Mouse (Mus musculus) heart, embryonic 16.5 days (tissue): Measurements from ENCODE around the gene C3. TPM values are rescaled to one million over a fixed set of nuclear protein-coding genes. Genes with fewer than 3 reads are reported as not detected.
A peak's percentile ranks its signal among the peaks of the same experiment; 100 is the strongest.

Experiments used
- ATAC-seq: fragments of 200-750 bp; cut with Nextera tagmentation; replicated peaks from 2 replicates; pipeline ENCODE4 v1.8.0; 2017; ENCODE audit warnings: moderate number of reproducible peaks; ENCODE audit not compliant: insufficient read depth, low FRiP score; ENCODE audit errors: extremely low read depth
- H3K27ac ChIP-seq: fragments of 300-500 bp; sonication (generic); 2 replicates; pipeline ENCODE4 v1.5.1; 2014; ENCODE audit warnings: mild to moderate bottlenecking, low read length, control low read depth, moderate library complexity
- H3K27me3 ChIP-seq: fragments of 300-500 bp; sonication (generic); 2 replicates; pipeline ENCODE4 v1.6.1; 2014; ENCODE audit warnings: low read length, mixed read lengths; ENCODE audit not compliant: control insufficient read depth, insufficient read depth
- H3K36me3 ChIP-seq: fragments of 300-500 bp; sonication (generic); 2 replicates; pipeline ENCODE4 v1.6.1; 2014; ENCODE audit not compliant: control insufficient read depth, insufficient read depth
- H3K4me1 ChIP-seq: fragments of 300-500 bp; sonication (generic); 2 replicates; pipeline ENCODE4 v1.6.1; 2014; ENCODE audit warnings: low read length, mixed read lengths; ENCODE audit not compliant: control insufficient read depth, insufficient read depth
- H3K4me2 ChIP-seq: fragments of 300-500 bp; sonication (generic); 2 replicates; pipeline ENCODE4 v1.6.1; 2014; ENCODE audit warnings: low read depth, mild to moderate bottlenecking, control low read depth, low read length
- H3K4me3 ChIP-seq: fragments of 300-500 bp; sonication (generic); 2 replicates; pipeline ENCODE4 v1.5.1; 2014; ENCODE audit warnings: mild to moderate bottlenecking, control low read depth, low read length
- H3K9ac ChIP-seq: fragments of 300-500 bp; sonication (generic); 2 replicates; pipeline ENCODE4 v1.6.1; 2014; ENCODE audit warnings: low read length, control low read depth
- H3K9me3 ChIP-seq: fragments of 300-500 bp; sonication (generic); replicated peaks from 2 replicates; pipeline ENCODE4 v1.6.1; 2016; ENCODE audit warnings: low read length; ENCODE audit not compliant: control insufficient read depth
- WGBS: fragments of 180-500 bp; shearing (Covaris S2); extraction: QIAGEN DNeasy Blood & Tissue Kit; methylation state at CpG from one replicate; pipeline ENCODE4 v1.1.7; 2014; 5-methylcytosine and 5-hydroxymethylcytosine counted together
- polyA plus RNA-seq: library from polyadenylated mRNA; unstranded; fragments of >200 nt; fragmentation: Nextera tagmentation; extraction: Ambion mirVana; gene quantifications from 2 replicates; pipeline ENCODE4 v1.2.1, GENCODE M21; 2015

The C3 gene
- polyA plus RNA-seq, 1 experiment from 2014 or later = 6.3 TPM

- Histone ChIP-seq H3K4me1 (0 out of 2 replicates have a peak, but pooled peaks cover 4% of the 10 kb centered on the region), H3K36me3 (peaks cover 41% of the 10 kb centered on the region), H3K27ac (no peak overlapping the region), H3K27me3 (no peaks in the 10 kb centered on the region), H3K4me3 (no peak overlapping the region), H3K4me2 (no peak overlapping the region), H3K9ac (no peak overlapping the region), H3K9me3 (no peaks in the 10 kb centered on the region)
- no peak for ATAC-seq
- WGBS = 81% methylated on average over 14 of the region's 14 CpGs
These were observed 27.4 kb upstream of the C3 start for GRCm38 (mm10) chr17:57255354-57255753.

DNA sequence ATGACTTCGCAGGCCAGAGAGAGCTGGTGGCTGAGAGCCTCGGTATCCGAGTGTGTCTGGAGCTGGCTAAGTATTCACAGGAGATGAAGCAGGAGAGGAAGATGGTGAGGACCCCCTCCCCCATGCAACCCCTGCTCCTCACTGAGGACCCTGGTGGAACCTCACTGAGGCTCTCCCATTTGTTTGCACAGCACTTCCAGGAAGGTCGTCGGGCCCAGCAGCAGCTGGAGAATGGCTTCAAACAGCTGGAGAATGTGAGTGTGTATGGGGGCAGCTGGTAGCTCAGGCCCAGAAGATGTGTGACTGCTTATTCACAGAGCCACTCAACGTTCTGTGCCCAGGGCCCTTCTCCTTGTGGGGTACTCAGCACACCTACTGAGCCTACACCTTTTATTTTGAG is 25.4 kb upstream of the C3 start:
- Histone ChIP-seq H3K36me3 (peaks cover 28% of the 10 kb centered on the region), H3K9ac (no peak overlapping the region), H3K9me3 (no peaks in the 10 kb centered on the region), H3K4me1 (peaks cover 10% of the 10 kb centered on the region), H3K27ac (no peak overlapping the region), H3K4me2 (no peak overlapping the region), H3K27me3 (no peaks in the 10 kb centered on the region), H3K4me3 (no peak overlapping the region)
- 64% methylated on average over 6 of the region's 6 CpGs for WGBS
- ATAC-seq = no peak

- Histone ChIP-seq H3K27ac (no peak overlapping the region), H3K4me1 (peaks cover 15% of the 10 kb centered on the region), H3K9ac (no peak overlapping the region), H3K36me3 (peaks cover 16% of the 10 kb centered on the region), H3K9me3 (no peaks in the 10 kb centered on the region), H3K27me3 (no peaks in the 10 kb centered on the region), H3K4me3 (no peak overlapping the region), H3K4me2 (no peak overlapping the region)
- no peak for ATAC-seq
- WGBS = 87% methylated on average over 3 of the region's 3 CpGs
These were observed 23.5 kb upstream of the C3 start for GRCm38 (mm10) chr17:57251431-57251830.

GRCm38 (mm10) chr17:57250461-57251160 is 22.7 kb upstream of the C3 start:
- Histone ChIP-seq H3K27me3 (no peaks in the 10 kb centered on the region), H3K4me2 (peak overlapping the region; percentile 71), H3K36me3 (peaks cover 16% of the 10 kb centered on the region), H3K4me3 (peak overlapping the region; percentile 82), H3K9ac (peak overlapping the region; percentile 88), H3K9me3 (no peaks in the 10 kb centered on the region), H3K27ac (peak overlapping the region; percentile 17), H3K4me1 (peaks cover 20% of the 10 kb centered on the region)
- ATAC-seq = no peak
- 4% methylated on average over 33 of the region's 33 CpGs for WGBS

DNA sequence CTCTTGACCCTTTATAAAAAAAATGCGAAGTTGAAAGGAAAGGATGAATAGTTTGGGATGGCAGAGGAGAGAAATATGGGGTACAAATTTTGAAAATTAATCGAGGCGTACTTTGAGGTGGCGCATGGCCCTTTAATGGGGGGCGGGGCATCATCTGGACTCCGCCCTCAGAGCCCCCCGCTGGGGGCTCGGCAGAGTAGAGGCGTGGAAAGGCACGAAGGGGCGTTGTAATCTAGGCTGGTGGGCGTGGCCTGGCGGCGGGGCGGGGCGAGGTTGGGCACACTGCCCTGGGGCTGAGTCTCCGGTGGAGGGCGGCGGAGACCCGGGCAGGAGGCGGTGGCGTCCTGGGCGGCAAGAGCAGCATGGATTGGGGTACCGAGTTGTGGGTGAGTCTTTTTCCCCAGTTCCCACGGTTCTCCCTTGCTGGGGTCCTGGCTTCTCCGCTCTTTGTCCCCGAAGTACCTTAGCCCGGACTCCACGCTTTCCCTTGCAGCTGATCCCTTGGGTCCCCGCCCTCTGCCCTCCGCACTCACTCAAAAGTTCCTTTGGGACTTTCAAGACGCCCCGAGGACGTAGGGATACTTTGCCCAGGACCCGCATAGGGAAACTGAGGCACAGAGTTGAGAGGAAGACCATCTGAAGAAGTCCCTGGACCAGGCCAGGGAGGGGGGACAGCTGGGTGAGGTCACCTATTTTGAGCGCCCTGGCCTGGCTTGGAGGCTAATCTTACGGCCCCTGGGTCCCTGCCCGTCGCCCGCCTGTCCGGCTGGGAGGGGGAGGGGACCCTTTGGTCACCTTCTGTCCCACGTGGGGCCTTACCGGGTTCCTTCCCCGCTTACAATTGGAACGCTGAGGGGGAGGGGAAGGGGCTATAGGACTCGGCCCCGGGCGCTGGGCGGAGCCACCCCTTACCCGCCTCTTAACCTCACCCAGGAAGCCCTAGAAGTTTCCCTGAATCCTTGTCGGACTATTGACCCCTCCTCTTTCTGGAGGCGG is 21.5 kb upstream of the C3 start, which contains the start of gene Trip10:
Gene Trip10, plus strand, starts transcription at position 270 of the 996 bp plus-strand sequence.
- Histone ChIP-seq H3K27me3 (no peaks in the 10 kb centered on the region), H3K4me2 (peak within 1 kb of the TSS; percentile 71), H3K36me3 (peaks cover 6% of the 10 kb centered on the region)

GRCm38 (mm10) chr17:57248771-57249170 is 20.8 kb upstream of the C3 start:
- H3K27ac ChIP-seq = peak overlapping the region; percentile 95
- H3K36me3 ChIP-seq = peaks cover 5% of the 10 kb centered on the region; the same call in 1 of the 2 replicates
- H3K9ac ChIP-seq = peak overlapping the region; percentile 78
- peaks cover 20% of the 10 kb centered on the region for H3K4me1 ChIP-seq
- no peaks in the 10 kb centered on the region for H3K9me3 ChIP-seq
- no peak for ATAC-seq
- peak overlapping the region; percentile 82 for H3K4me3 ChIP-seq
- H3K27me3 ChIP-seq = no peaks in the 10 kb centered on the region
- WGBS = 8% methylated on average over 13 of the region's 13 CpGs
- peak overlapping the region; percentile 71 for H3K4me2 ChIP-seq

More for the DNA sequence above, 21.5 kb upstream of the C3 start, which contains the start of gene Trip10:
- peak; percentile 47 for ATAC-seq
- Histone ChIP-seq H3K9me3 (no peaks in the 10 kb centered on the region), H3K4me1 (peaks cover 20% of the 10 kb centered on the region), H3K9ac (peak within 1 kb of the TSS; percentile 88), H3K4me3 (peak within 1 kb of the TSS; percentile 82), H3K27ac (peak within 1 kb of the TSS; percentile 95)
- WGBS = 0% methylated on average over 52 of the region's 52 CpGs

- Histone ChIP-seq H3K27me3 (no peaks in the 10 kb centered on the region), H3K4me1 (peaks cover 20% of the 10 kb centered on the region), H3K27ac (peak within 1 kb of the TSS; percentile 95), H3K4me2 (peak within 1 kb of the TSS; percentile 82), H3K9me3 (no peaks in the 10 kb centered on the region), H3K4me3 (peak within 1 kb of the TSS; percentile 86), H3K9ac (peak within 1 kb of the TSS; percentile 87), H3K36me3 (peaks cover 6% of the 10 kb centered on the region; the same call in 1 of the 2 replicates)
- ATAC-seq = peak; percentile 55
- under 1% methylated on average over 12 of the region's 12 CpGs for WGBS
These were observed 20.3 kb upstream of the C3 start, which contains the start of gene Gpr108 for GRCm38 (mm10) chr17:57248201-57248699. TSS of gene Gpr108 (minus strand) at chr17:57248446.

GRCm38 (mm10) chr17:57247393-57248200 is 19.7 kb upstream of the C3 start:
- peaks cover 10% of the 10 kb centered on the region for H3K36me3 ChIP-seq
- peak overlapping the region; percentile 95 for H3K27ac ChIP-seq
- H3K9ac ChIP-seq = peak overlapping the region; percentile 87
- H3K9me3 ChIP-seq = no peaks in the 10 kb centered on the region
- under 1% methylated on average over 46 of the region's 46 CpGs for WGBS
- peak overlapping the region; percentile 82 for H3K4me2 ChIP-seq
- no peaks in the 10 kb centered on the region for H3K27me3 ChIP-seq
- H3K4me1 ChIP-seq = peaks cover 20% of the 10 kb centered on the region
- peak; percentile 88 for ATAC-seq
- peak overlapping the region; percentile 86 for H3K4me3 ChIP-seq
